Mouse (Mus musculus) testis, adult 2 months (tissue): Measurements from ENCODE around the gene Grm8. TPM values are rescaled to one million over a fixed set of nuclear protein-coding genes. Genes with fewer than 3 reads are reported as not detected.

Experiments
- H3K27ac ChIP-seq: fragments of 200-500 bp; 2 replicates; pipeline ENCODE4 v1.5.1; 2012; ENCODE audit warnings: low read depth, low read length; ENCODE audit not compliant: control insufficient read depth, insufficient read depth
- H3K27me3 ChIP-seq: fragments of 200-500 bp; 2 replicates; pipeline ENCODE4 v1.6.1; 2012; ENCODE audit warnings: mild to moderate bottlenecking, low read length, moderate library complexity; ENCODE audit not compliant: control insufficient read depth, insufficient read depth
- H3K36me3 ChIP-seq: fragments of 200-500 bp; 2 replicates; pipeline ENCODE4 v1.6.1; 2012; ENCODE audit warnings: mild to moderate bottlenecking, low read length; ENCODE audit not compliant: control insufficient read depth, insufficient read depth
- H3K4me1 ChIP-seq: fragments of 200-500 bp; 2 replicates; pipeline ENCODE4 v1.6.1; 2012; ENCODE audit warnings: low read length; ENCODE audit not compliant: control insufficient read depth, insufficient read depth
- H3K4me3 ChIP-seq: fragments of 200-500 bp; 2 replicates; pipeline ENCODE4 v1.5.1; 2012; ENCODE audit warnings: low read depth, mild to moderate bottlenecking, low read length, moderate library complexity, mixed read lengths; ENCODE audit not compliant: control insufficient read depth
- CTCF ChIP-seq: fragments of 200-500 bp; IDR thresholded peaks from 2 replicates; pipeline ENCODE4 v1.5.1; 2012; ENCODE audit warnings: low read depth, mild to moderate bottlenecking, inconsistent platforms, low read length, moderate library complexity; ENCODE audit not compliant: control insufficient read depth, insufficient read depth, insufficient replicate concordance
- POLR2A ChIP-seq: fragments of 200-500 bp; IDR thresholded peaks from 2 replicates; pipeline ENCODE4 v1.6.1; 2012; ENCODE audit warnings: low read depth, mild to moderate bottlenecking, inconsistent platforms, low read length, moderate library complexity; ENCODE audit not compliant: control insufficient read depth
- polyA plus RNA-seq: library from polyadenylated mRNA; depleted of rRNA; stranded (reverse); fragments of >200 nt; gene quantifications from 2 replicates; pipeline ENCODE4 v1.2.3, GENCODE M21; 2012

Gene Grm8
- polyA plus RNA-seq, 1 experiment = 0.17 TPM

GRCm38 (mm10) chr6:28133206-28134063 is 1.5 kb downstream of the Grm8 start:
- TF ChIP-seq CTCF (no peak), POLR2A (no peak)
- no peak overlapping the region for H3K27ac ChIP-seq
- H3K4me1 ChIP-seq = peaks cover 9% of the 10 kb centered on the region
- H3K36me3 ChIP-seq = no peaks in the 10 kb centered on the region
- no peaks in the 10 kb centered on the region; the same call in 1 of the 2 replicates for H3K27me3 ChIP-seq
- H3K4me3 ChIP-seq = no peak overlapping the region

GRCm38 (mm10) chr6:28132056-28132455 is 2.9 kb downstream of the Grm8 start:
- Histone ChIP-seq H3K4me1 (peaks cover 9% of the 10 kb centered on the region), H3K4me3 (no peak overlapping the region), H3K27ac (no peak overlapping the region), H3K36me3 (no peaks in the 10 kb centered on the region), H3K27me3 (no peaks in the 10 kb centered on the region; the same call in 1 of the 2 replicates)
- no peak for TF ChIP-seq POLR2A
- TF ChIP-seq CTCF = no peak

DNA sequence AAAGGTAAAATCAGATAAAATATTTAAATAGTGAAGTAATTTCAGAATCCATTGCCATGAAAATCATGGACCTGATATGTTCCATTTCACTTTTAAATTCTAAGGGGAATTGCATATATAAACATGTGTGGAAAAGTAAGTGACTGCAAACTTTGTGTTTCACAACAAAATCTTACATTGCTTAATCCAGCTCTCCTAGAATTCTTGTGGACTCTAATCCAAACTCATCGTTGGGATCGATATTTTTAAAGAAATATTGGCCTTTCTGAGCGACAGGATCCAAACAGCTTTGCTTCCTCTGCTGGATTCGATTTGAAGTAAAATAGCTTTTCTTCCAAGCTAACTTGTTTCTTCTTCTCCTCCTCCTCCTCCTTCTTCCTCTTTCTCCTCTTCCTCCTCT is 6.1 kb downstream of the Grm8 start:
- TF ChIP-seq POLR2A (no peak), CTCF (no peak)
- no peaks in the 10 kb centered on the region for H3K4me1 ChIP-seq
- H3K27me3 ChIP-seq = no peaks in the 10 kb centered on the region; the same call in 1 of the 2 replicates
- H3K4me3 ChIP-seq = no peak overlapping the region
- no peaks in the 10 kb centered on the region for H3K36me3 ChIP-seq
- H3K27ac ChIP-seq = no peak overlapping the region

DNA sequence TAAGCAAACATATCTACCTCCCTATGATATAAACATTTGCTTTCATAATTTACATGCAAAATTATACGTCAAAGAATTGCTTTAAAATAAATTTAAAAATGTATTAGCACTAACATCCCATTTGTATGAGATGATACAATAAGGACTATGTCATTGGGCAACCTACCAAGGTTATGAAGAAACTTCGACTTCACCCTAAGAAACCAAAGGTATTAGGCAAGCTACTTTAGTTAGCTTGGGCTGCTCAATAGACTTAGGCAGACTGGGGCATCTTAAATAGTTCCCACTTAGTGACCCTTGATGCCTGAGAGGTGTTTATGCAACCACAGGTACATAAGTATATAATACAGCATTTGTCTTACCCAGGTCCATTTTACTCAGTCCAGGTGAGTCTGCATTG is 19.5 kb downstream of the Grm8 start:
- Histone ChIP-seq H3K36me3 (no peaks in the 10 kb centered on the region), H3K27me3 (no peaks in the 10 kb centered on the region), H3K4me3 (no peak overlapping the region), H3K27ac (no peak overlapping the region), H3K4me1 (no peaks in the 10 kb centered on the region)
- TF ChIP-seq POLR2A (no peak), CTCF (no peak)

DNA sequence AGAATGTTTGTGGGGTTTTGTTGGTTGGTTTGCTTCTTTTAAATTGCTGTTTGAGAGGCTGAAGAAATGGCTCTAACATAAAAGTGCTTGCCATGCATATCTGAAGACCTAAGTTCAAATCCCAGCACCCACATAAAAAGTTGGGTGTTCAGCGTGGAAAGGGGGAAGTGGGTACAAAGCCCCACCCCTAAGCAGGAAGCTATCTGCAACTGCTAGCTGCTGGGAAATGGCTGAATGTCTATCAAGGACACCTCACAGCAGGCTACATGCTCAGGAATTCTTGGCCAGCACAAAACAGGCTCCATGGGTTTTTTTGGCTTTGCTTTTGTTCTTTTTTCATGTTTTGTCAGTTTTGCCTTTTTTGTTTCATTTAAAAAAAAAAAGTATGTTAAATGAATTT is 20.1 kb downstream of the Grm8 start:
- no peaks in the 10 kb centered on the region for H3K36me3 ChIP-seq
- H3K4me1 ChIP-seq = no peaks in the 10 kb centered on the region
- no peaks in the 10 kb centered on the region for H3K27me3 ChIP-seq
- H3K4me3 ChIP-seq = no peak overlapping the region
- H3K27ac ChIP-seq = no peak overlapping the region
- TF ChIP-seq POLR2A (no peak), CTCF (no peak)

- no peak overlapping the region for H3K27ac ChIP-seq
- TF ChIP-seq POLR2A = no peak
- TF ChIP-seq CTCF = no peak
- no peak overlapping the region for H3K4me3 ChIP-seq
- no peaks in the 10 kb centered on the region for H3K4me1 ChIP-seq
- no peaks in the 10 kb centered on the region for H3K27me3 ChIP-seq
- no peaks in the 10 kb centered on the region for H3K36me3 ChIP-seq
These were observed 23.4 kb downstream of the Grm8 start for GRCm38 (mm10) chr6:28111551-28111950.

DNA sequence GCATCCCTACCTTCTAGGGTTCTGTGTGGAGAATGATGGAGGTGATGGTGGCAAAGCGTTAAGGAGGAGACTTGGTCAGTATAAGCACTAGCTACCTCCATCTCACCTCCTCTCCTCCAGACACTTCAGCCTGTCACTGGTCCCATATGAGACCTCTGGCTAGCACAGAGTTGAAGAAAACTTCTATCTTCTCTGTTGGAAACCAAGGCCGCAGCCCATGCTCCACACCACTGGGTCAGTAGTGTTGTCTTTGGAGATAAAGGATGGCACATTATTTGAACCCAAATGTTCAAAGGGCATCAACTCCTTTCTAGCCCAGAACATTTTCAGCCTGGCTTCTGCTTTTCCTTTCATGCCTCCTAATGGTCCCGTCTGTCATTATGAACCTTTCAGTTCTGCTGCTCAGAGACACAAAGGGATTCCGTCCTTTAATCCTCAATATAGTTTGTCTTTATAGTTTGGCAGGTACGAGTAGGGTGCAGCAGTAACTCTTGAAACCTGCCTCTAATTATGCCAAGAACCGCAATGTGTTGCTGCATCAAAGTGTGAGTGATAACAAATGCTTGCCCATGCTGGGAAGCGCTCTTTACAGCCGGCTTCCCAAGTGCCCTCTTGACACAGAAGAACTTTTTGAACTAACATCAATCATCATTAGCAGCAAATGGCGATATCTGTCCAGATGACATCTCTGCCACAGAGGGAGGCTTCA is 32.2 kb downstream of the Grm8 start:
- H3K27me3 ChIP-seq = no peaks in the 10 kb centered on the region

More for the DNA sequence above, 32.2 kb downstream of the Grm8 start:
- Histone ChIP-seq H3K36me3 (no peaks in the 10 kb centered on the region), H3K27ac (no peak overlapping the region), H3K4me3 (no peak overlapping the region), H3K4me1 (no peaks in the 10 kb centered on the region; the same call in 1 of the 2 replicates)
- TF ChIP-seq CTCF = no peak
- no peak for TF ChIP-seq POLR2A
